Mouse (Mus musculus): ENCODE results near the gene Tmem179.

GRCm38 (mm10) chr12:112540321-112540720 is 23.8 kb upstream of the Tmem179 start:
- no peak for TF ChIP-seq EP300 (IDR thresholded peaks at IDR 0.05; ENCODE audit: insufficient read depth, low read depth, low read length)
- TF ChIP-seq CTCF (IDR thresholded peaks at IDR 0.05; ENCODE audit: low read depth, low read length): no peak

Data from ES-Bruce4 (cell line).